Mouse (Mus musculus) bone marrow, adult 2 months (tissue): ENCODE data around the gene Trim33.

ENCODE experiments used
- CTCF ChIP-seq: fragments of 200-500 bp; IDR thresholded peaks from 2 replicates; pipeline ENCODE4 v1.5.1; 2011; ENCODE audit warnings: low read length, control low read depth; ENCODE audit not compliant: control insufficient read depth, insufficient read depth
- POLR2A ChIP-seq: fragments of 200-500 bp; IDR thresholded peaks from 2 replicates; pipeline ENCODE4 v1.6.1; 2011; ENCODE audit warnings: low read depth, mild to moderate bottlenecking, control low read depth, low read length, borderline replicate concordance; ENCODE audit not compliant: control insufficient read depth

DNA sequence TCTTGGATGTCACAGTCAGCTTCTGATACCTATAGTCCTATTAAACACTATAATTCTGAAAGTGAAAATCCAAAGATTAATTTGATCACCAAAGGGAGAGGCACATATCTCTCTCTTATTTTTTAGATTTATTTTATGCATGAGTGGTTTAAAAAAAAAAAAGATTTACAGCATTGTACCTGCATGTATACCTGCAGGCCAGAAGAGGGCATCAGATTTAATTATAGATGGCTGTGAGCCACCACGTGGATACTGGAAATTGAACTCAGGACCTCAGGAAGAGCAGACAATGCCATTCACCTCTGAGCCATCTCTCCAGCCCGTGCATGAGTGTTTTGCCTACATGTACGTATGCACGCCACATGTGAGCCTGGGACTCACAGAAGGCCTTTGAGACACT, 46.7 kb upstream of the Trim33 start:
- TF ChIP-seq CTCF, result no peak
- no peak for TF ChIP-seq POLR2A
